Mouse (Mus musculus) lung, postnatal 0 days (tissue): ENCODE results near the gene Cox6b2. TPM values are rescaled to one million over a fixed set of nuclear protein-coding genes. Genes with fewer than 3 reads are reported as not detected.

Source experiments
- ATAC-seq: fragments of 200-750 bp; cut with Nextera tagmentation; 2 replicates; pipeline ENCODE4 v1.8.0; 2017; ENCODE audit warnings: moderate library complexity
- DNase-seq: peaks from one replicate; pipeline ENCODE4 v3.0.0-alpha.2; 2016; ENCODE audit warnings: low spot score
- H3K27ac ChIP-seq: fragments of 300-500 bp; sonication (generic); 2 replicates; pipeline ENCODE4 v1.5.1; 2014; ENCODE audit warnings: antibody characterized with exemption, mild to moderate bottlenecking, low read length, mixed read lengths
- H3K27me3 ChIP-seq: fragments of 300-500 bp; sonication (generic); replicated peaks from 2 replicates; pipeline ENCODE4 v1.6.1; 2014; ENCODE audit warnings: low read length, mixed read lengths; ENCODE audit not compliant: insufficient read depth
- H3K36me3 ChIP-seq: fragments of 300-500 bp; sonication (generic); 2 replicates; pipeline ENCODE4 v1.6.1; 2014; ENCODE audit warnings: low read length, mixed read lengths; ENCODE audit not compliant: insufficient read depth
- H3K4me1 ChIP-seq: fragments of 300-500 bp; sonication (generic); 2 replicates; pipeline ENCODE4 v1.6.1; 2014; ENCODE audit warnings: antibody characterized with exemption, low read depth, low read length, mixed read lengths; ENCODE audit not compliant: insufficient read depth
- H3K4me2 ChIP-seq: fragments of 300-500 bp; sonication (generic); replicated peaks from 2 replicates; pipeline ENCODE4 v1.6.1; 2014; ENCODE audit warnings: low read depth, mild to moderate bottlenecking, low read length, moderate library complexity, mixed read lengths
- H3K4me3 ChIP-seq: fragments of 300-500 bp; sonication (generic); 2 replicates; pipeline ENCODE4 v1.5.1; 2014; ENCODE audit warnings: low read depth, low read length
- H3K9ac ChIP-seq: fragments of 300-500 bp; sonication (generic); replicated peaks from 2 replicates; pipeline ENCODE4 v1.6.1; 2014; ENCODE audit warnings: low read depth, mild to moderate bottlenecking
- H3K9me3 ChIP-seq: fragments of 300-500 bp; sonication (generic); 2 replicates; pipeline ENCODE4 v1.6.1; 2016; ENCODE audit warnings: low read length, mixed read lengths
- CTCF ChIP-seq: IDR thresholded peaks from 2 replicates; pipeline ENCODE4 v1.5.1; 2016; ENCODE audit warnings: antibody characterized with exemption, mild to moderate bottlenecking
- EP300 ChIP-seq: IDR thresholded peaks from 2 replicates; pipeline ENCODE4 v1.6.1; 2016; ENCODE audit warnings: antibody characterized with exemption, mild to moderate bottlenecking, control low read depth
- WGBS: fragments of 180-500 bp; shearing (Covaris S2); extraction: QIAGEN DNeasy Blood & Tissue Kit; methylation state at CpG from one replicate; pipeline ENCODE4 v1.1.7; 2014; 5-methylcytosine and 5-hydroxymethylcytosine counted together
- polyA plus RNA-seq: library from polyadenylated mRNA; unstranded; fragments of >200 nt; fragmentation: Nextera tagmentation; extraction: Ambion mirVana; gene quantifications from 2 replicates; pipeline ENCODE4 v1.2.1, GENCODE M21; 2015

Gene Cox6b2
- polyA plus RNA-seq, 1 experiment from 2014 or later = 67.7 TPM

- H3K27ac ChIP-seq = no peak overlapping the region
- H3K4me1 ChIP-seq = no peaks in the 10 kb centered on the region
- H3K9ac ChIP-seq = no peak overlapping the region
- no peak for DNase-seq
- H3K36me3 ChIP-seq = no peaks in the 10 kb centered on the region
- no peak for TF ChIP-seq CTCF
- no peak for TF ChIP-seq EP300
- no peaks in the 10 kb centered on the region for H3K9me3 ChIP-seq
- no peak overlapping the region for H3K4me3 ChIP-seq
- ATAC-seq = no peak
- no peak overlapping the region for H3K4me2 ChIP-seq
- WGBS = 15% methylated on average over 4 of the region's 4 CpGs
- H3K27me3 ChIP-seq = no peaks in the 10 kb centered on the region
These were observed 12.2 kb upstream of the Cox6b2 start for GRCm38 (mm10) chr7:4764946-4765710.

GRCm38 (mm10) chr7:4759670-4760069 lies 6.8 kb upstream of the Cox6b2 start:
- 25% methylated on average over 1 of the region's 1 CpGs for WGBS
- H3K9ac ChIP-seq = no peak overlapping the region
- H3K27ac ChIP-seq = no peak overlapping the region
- no peak overlapping the region for H3K4me2 ChIP-seq
- peak; percentile 24 for DNase-seq
- no peaks in the 10 kb centered on the region for H3K36me3 ChIP-seq
- H3K4me1 ChIP-seq = no peaks in the 10 kb centered on the region
- no peak for TF ChIP-seq CTCF
- TF ChIP-seq EP300 = no peak
- no peaks in the 10 kb centered on the region for H3K9me3 ChIP-seq
- peak; percentile 56 for ATAC-seq
- no peaks in the 10 kb centered on the region for H3K27me3 ChIP-seq
- H3K4me3 ChIP-seq = no peak overlapping the region

- peak overlapping the region; percentile 50 for H3K4me2 ChIP-seq
- TF ChIP-seq EP300 (no peak), CTCF (no peak)
- no peaks in the 10 kb centered on the region for H3K9me3 ChIP-seq
- H3K27me3 ChIP-seq = no peaks in the 10 kb centered on the region
- H3K27ac ChIP-seq = no peak overlapping the region
- H3K36me3 ChIP-seq = no peaks in the 10 kb centered on the region
- H3K9ac ChIP-seq = no peak overlapping the region
- H3K4me1 ChIP-seq = peaks cover 13% of the 10 kb centered on the region; the same call in 1 of the 2 replicates
- H3K4me3 ChIP-seq = peak overlapping the region; percentile 36
- 3% methylated on average over 30 of the region's 30 CpGs for WGBS
- DNase-seq (peak; percentile 53), ATAC-seq (peak; percentile 84)
These were observed 698 bp downstream of the Cox6b2 start for GRCm38 (mm10) chr7:4751971-4752820.

- H3K4me1 ChIP-seq = peaks cover 13% of the 10 kb centered on the region; the same call in 1 of the 2 replicates
- DNase-seq (no peak), ATAC-seq (no peak)
- no peaks in the 10 kb centered on the region; the same call in 1 of the 2 replicates for H3K36me3 ChIP-seq
- H3K4me2 ChIP-seq = no peak overlapping the region
- H3K27me3 ChIP-seq = no peaks in the 10 kb centered on the region
- 72% methylated on average over 2 of the region's 2 CpGs for WGBS
- H3K9ac ChIP-seq = no peak overlapping the region
- H3K9me3 ChIP-seq = no peaks in the 10 kb centered on the region
- TF ChIP-seq EP300 (no peak), CTCF (no peak)
- no peak overlapping the region for H3K4me3 ChIP-seq
- no peak overlapping the region for H3K27ac ChIP-seq
These were observed 3.7 kb downstream of the Cox6b2 start for GRCm38 (mm10) chr7:4749169-4749568.

GRCm38 (mm10) chr7:4748321-4748720 lies 4.6 kb downstream of the Cox6b2 start:
- H3K4me2 ChIP-seq = no peak overlapping the region
- H3K9me3 ChIP-seq = no peaks in the 10 kb centered on the region
- DNase-seq (peak; percentile 46), ATAC-seq (no peak)
- H3K4me1 ChIP-seq = peaks cover 12% of the 10 kb centered on the region; the same call in 1 of the 2 replicates
- H3K36me3 ChIP-seq = no peaks in the 10 kb centered on the region; the same call in 1 of the 2 replicates
- TF ChIP-seq EP300 (no peak), CTCF (no peak)
- H3K9ac ChIP-seq = no peak overlapping the region
- H3K27me3 ChIP-seq = no peaks in the 10 kb centered on the region
- no peak overlapping the region for H3K27ac ChIP-seq
- no peak overlapping the region for H3K4me3 ChIP-seq
- 70% methylated on average over 4 of the region's 4 CpGs for WGBS

- ATAC-seq (no peak), DNase-seq (no peak)
- Histone ChIP-seq H3K4me1 (peaks cover 6% of the 10 kb centered on the region; the same call in 1 of the 2 replicates), H3K27me3 (no peaks in the 10 kb centered on the region), H3K9ac (no peak overlapping the region), H3K4me2 (no peak overlapping the region), H3K9me3 (no peaks in the 10 kb centered on the region), H3K4me3 (no peak overlapping the region), H3K27ac (no peak overlapping the region), H3K36me3 (no peaks in the 10 kb centered on the region; the same call in 1 of the 2 replicates)
- WGBS = 67% methylated on average over 9 of the region's 9 CpGs
- TF ChIP-seq CTCF (no peak), EP300 (no peak)
These were observed 5.6 kb downstream of the Cox6b2 start for GRCm38 (mm10) chr7:4747156-4747899.
